Mouse (Mus musculus) forebrain, embryonic 16.5 days (tissue): ENCODE measurements around the gene Gm45062. TPM values are rescaled to one million over a fixed set of nuclear protein-coding genes. Genes with fewer than 3 reads are reported as not detected.
"Not testable (repeated sequence)": the region's sequence is repeated elsewhere in the genome, so short reads cannot be mapped to it uniquely, and the experiment has no call there.

Experiments
- ATAC-seq: fragments of 200-750 bp; cut with Nextera tagmentation; 2 replicates; pipeline ENCODE4 v1.8.0; 2017; ENCODE audit warnings: mild to moderate bottlenecking, moderate library complexity
- H3K27ac ChIP-seq: fragments of 300-500 bp; sonication (generic); 2 replicates; pipeline ENCODE4 v1.5.1; 2014; ENCODE audit warnings: low read length, control low read depth
- H3K27me3 ChIP-seq: fragments of 300-500 bp; sonication (generic); replicated peaks from 2 replicates; pipeline ENCODE4 v1.6.1; 2014; ENCODE audit warnings: low read length; ENCODE audit not compliant: control insufficient read depth, insufficient read depth
- H3K36me3 ChIP-seq: fragments of 300-500 bp; sonication (generic); 2 replicates; pipeline ENCODE4 v1.6.1; 2014; ENCODE audit not compliant: control insufficient read depth, insufficient read depth
- H3K4me1 ChIP-seq: fragments of 300-500 bp; sonication (generic); replicated peaks from 2 replicates; pipeline ENCODE4 v1.6.1; 2014; ENCODE audit warnings: low read length; ENCODE audit not compliant: control insufficient read depth, insufficient read depth
- H3K4me2 ChIP-seq: fragments of 300-500 bp; sonication (generic); 2 replicates; pipeline ENCODE4 v1.6.1; 2014; ENCODE audit warnings: mild to moderate bottlenecking, low read length, control low read depth
- H3K4me3 ChIP-seq: fragments of 300-500 bp; sonication (generic); replicated peaks from 2 replicates; pipeline ENCODE4 v1.5.1; 2014; ENCODE audit warnings: mild to moderate bottlenecking, low read length, control low read depth
- H3K9ac ChIP-seq: fragments of 300-500 bp; sonication (generic); replicated peaks from 2 replicates; pipeline ENCODE4 v1.6.1; 2014; ENCODE audit warnings: low read depth, low read length, control low read depth
- H3K9me3 ChIP-seq: fragments of 300-500 bp; sonication (generic); 2 replicates; pipeline ENCODE4 v1.6.1; 2016; ENCODE audit warnings: low read length; ENCODE audit not compliant: control insufficient read depth
- WGBS: fragments of 180-500 bp; shearing (Covaris S2); extraction: QIAGEN DNeasy Blood & Tissue Kit; methylation state at CpG from one replicate; pipeline ENCODE4 v1.1.7; 2014; 5-methylcytosine and 5-hydroxymethylcytosine counted together
- polyA plus RNA-seq: library from polyadenylated mRNA; unstranded; fragments of >200 nt; fragmentation: Nextera tagmentation; extraction: Ambion mirVana; gene quantifications from 2 replicates; pipeline ENCODE4 v1.2.1, GENCODE M21; 2015

Gm45062 gene
- polyA plus RNA-seq, 1 experiment from 2014 or later, result 24.3 TPM

GRCm38 (mm10) chr6:8541531-8541930, 282.3 kb downstream of the Gm45062 start:
- not testable (repeated sequence) for H3K27ac ChIP-seq, H3K36me3 ChIP-seq, H3K9ac ChIP-seq, H3K4me2 ChIP-seq, H3K9me3 ChIP-seq, H3K4me3 ChIP-seq, H3K4me1 ChIP-seq, ATAC-seq, H3K27me3 ChIP-seq
- WGBS, result 57% methylated on average over 3 of the region's 4 CpGs

- WGBS, result 80% methylated on average over 5 of the region's 5 CpGs
- no peak overlapping the region for H3K9ac ChIP-seq
- no peak for ATAC-seq
- no peaks in the 10 kb centered on the region for H3K27me3 ChIP-seq
- no peak overlapping the region for H3K4me2 ChIP-seq
- no peak overlapping the region for H3K27ac ChIP-seq
- no peak overlapping the region for H3K4me3 ChIP-seq
- H3K4me1 ChIP-seq, result no peaks in the 10 kb centered on the region
- H3K9me3 ChIP-seq, result no peaks in the 10 kb centered on the region
- H3K36me3 ChIP-seq, result no peaks in the 10 kb centered on the region
Measured at GRCm38 (mm10) chr6:8544822-8545221, 285.6 kb downstream of the Gm45062 start.

GRCm38 (mm10) chr6:8545780-8546179, 286.5 kb downstream of the Gm45062 start:
- H3K9ac ChIP-seq, result no peak overlapping the region
- no peaks in the 10 kb centered on the region for H3K4me1 ChIP-seq
- no peak for ATAC-seq
- H3K9me3 ChIP-seq, result no peaks in the 10 kb centered on the region
- no peak overlapping the region for H3K4me3 ChIP-seq
- H3K4me2 ChIP-seq, result no peak overlapping the region
- no peaks in the 10 kb centered on the region for H3K36me3 ChIP-seq
- 94% methylated on average over 7 of the region's 7 CpGs for WGBS
- no peak overlapping the region for H3K27ac ChIP-seq
- no peaks in the 10 kb centered on the region for H3K27me3 ChIP-seq

- ATAC-seq, result no peak
- Histone ChIP-seq H3K4me3 (no peak overlapping the region), H3K4me1 (no peaks in the 10 kb centered on the region), H3K27ac (no peak overlapping the region), H3K27me3 (no peaks in the 10 kb centered on the region), H3K4me2 (no peak overlapping the region), H3K9me3 (no peaks in the 10 kb centered on the region), H3K36me3 (no peaks in the 10 kb centered on the region), H3K9ac (no peak overlapping the region)
- WGBS, result 95% methylated on average over 2 of the region's 2 CpGs
Measured at GRCm38 (mm10) chr6:8551155-8551554, 291.9 kb downstream of the Gm45062 start.

GRCm38 (mm10) chr6:8556849-8557571, 297.8 kb downstream of the Gm45062 start:
- peak; percentile 61 for ATAC-seq
- WGBS, result 66% methylated on average over 5 of the region's 5 CpGs

GRCm38 (mm10) chr6:8560682-8561081, 301.4 kb downstream of the Gm45062 start:
- no peak for ATAC-seq
- Histone ChIP-seq H3K27ac (no peak overlapping the region), H3K4me2 (no peak overlapping the region), H3K4me1 (no peaks in the 10 kb centered on the region), H3K4me3 (no peak overlapping the region), H3K27me3 (no peaks in the 10 kb centered on the region), H3K9me3 (no peaks in the 10 kb centered on the region), H3K9ac (no peak overlapping the region), H3K36me3 (peaks cover 5% of the 10 kb centered on the region)
- WGBS, result 92% methylated on average over 2 of the region's 2 CpGs

More at GRCm38 (mm10) chr6:8556849-8557571, 297.8 kb downstream of the Gm45062 start:
- H3K4me3 ChIP-seq, result no peak overlapping the region
- peaks cover 3% of the 10 kb centered on the region for H3K36me3 ChIP-seq
- H3K27ac ChIP-seq, result no peak overlapping the region
- no peaks in the 10 kb centered on the region for H3K4me1 ChIP-seq
- no peak overlapping the region for H3K4me2 ChIP-seq
- no peak overlapping the region for H3K9ac ChIP-seq
- H3K9me3 ChIP-seq, result no peaks in the 10 kb centered on the region
- no peaks in the 10 kb centered on the region for H3K27me3 ChIP-seq

GRCm38 (mm10) chr6:8582377-8582776, 323.1 kb downstream of the Gm45062 start:
- Histone ChIP-seq H3K27me3 (no peaks in the 10 kb centered on the region), H3K4me2 (no peak overlapping the region), H3K9ac (no peak overlapping the region), H3K4me1 (no peaks in the 10 kb centered on the region), H3K4me3 (no peak overlapping the region), H3K27ac (no peak overlapping the region), H3K9me3 (no peaks in the 10 kb centered on the region), H3K36me3 (no peaks in the 10 kb centered on the region)
- 95% methylated on average over 9 of the region's 9 CpGs for WGBS
- no peak for ATAC-seq

- no peak overlapping the region for H3K4me3 ChIP-seq
- H3K36me3 ChIP-seq, result no peaks in the 10 kb centered on the region
- no peak overlapping the region for H3K27ac ChIP-seq
- no peaks in the 10 kb centered on the region for H3K27me3 ChIP-seq
- 93% methylated on average over 3 of the region's 3 CpGs for WGBS
- no peak for ATAC-seq
- H3K4me1 ChIP-seq, result no peaks in the 10 kb centered on the region
- H3K9ac ChIP-seq, result no peak overlapping the region
- H3K9me3 ChIP-seq, result no peaks in the 10 kb centered on the region
- H3K4me2 ChIP-seq, result no peak overlapping the region
Measured at GRCm38 (mm10) chr6:8583892-8584291, 324.6 kb downstream of the Gm45062 start.

- Histone ChIP-seq H3K27ac (no peak overlapping the region), H3K27me3 (no peaks in the 10 kb centered on the region), H3K4me3 (no peak overlapping the region), H3K36me3 (no peaks in the 10 kb centered on the region), H3K9me3 (no peaks in the 10 kb centered on the region), H3K4me1 (no peaks in the 10 kb centered on the region), H3K9ac (no peak overlapping the region), H3K4me2 (no peak overlapping the region)
- ATAC-seq, result no peak
- WGBS, result 89% methylated on average over 9 of the region's 9 CpGs
Measured at GRCm38 (mm10) chr6:8591665-8592064, 332.4 kb downstream of the Gm45062 start.

- no peaks in the 10 kb centered on the region for H3K36me3 ChIP-seq
- no peaks in the 10 kb centered on the region; the same call in 1 of the 2 replicates for H3K9me3 ChIP-seq
- WGBS, result 78% methylated on average over 2 of the region's 2 CpGs
- H3K4me3 ChIP-seq, result no peak overlapping the region
- no peak for ATAC-seq
- H3K27ac ChIP-seq, result no peak overlapping the region
- H3K4me2 ChIP-seq, result no peak overlapping the region
- H3K9ac ChIP-seq, result no peak overlapping the region
- H3K4me1 ChIP-seq, result no peaks in the 10 kb centered on the region
- no peaks in the 10 kb centered on the region for H3K27me3 ChIP-seq
Measured at GRCm38 (mm10) chr6:8617369-8617768, 358.1 kb downstream of the Gm45062 start.
